Mouse (Mus musculus) gastrocnemius, adult 8-10 months (tissue): ENCODE results near the gene Bckdhb. TPM values are rescaled to one million over a fixed set of nuclear protein-coding genes. Genes with fewer than 3 reads are reported as not detected.
"Not testable (repeated sequence)": the region's sequence is repeated elsewhere in the genome, so short reads cannot be mapped to it uniquely, and the experiment has no call there.

Experiments
- DNase-seq, 2 experiments: peaks; one replicate each; pipeline ENCODE4 v3.0.0; 2022; ENCODE audit warnings: low spot score in 2 of 2
- total RNA-seq, 4 experiments: library from RNA; stranded (reverse); gene quantifications; 2 replicates each; pipeline ENCODE4 v1.2.4; 2022

The Bckdhb gene
- total RNA-seq, 4 experiments from 2014 or later: 37.0 to 61.2 (median 49.0) TPM

GRCm38 (mm10) chr9:83962098-83963086, 37.4 kb downstream of the Bckdhb start:
- DNase-seq: peak; percentile 10 to 41

DNA sequence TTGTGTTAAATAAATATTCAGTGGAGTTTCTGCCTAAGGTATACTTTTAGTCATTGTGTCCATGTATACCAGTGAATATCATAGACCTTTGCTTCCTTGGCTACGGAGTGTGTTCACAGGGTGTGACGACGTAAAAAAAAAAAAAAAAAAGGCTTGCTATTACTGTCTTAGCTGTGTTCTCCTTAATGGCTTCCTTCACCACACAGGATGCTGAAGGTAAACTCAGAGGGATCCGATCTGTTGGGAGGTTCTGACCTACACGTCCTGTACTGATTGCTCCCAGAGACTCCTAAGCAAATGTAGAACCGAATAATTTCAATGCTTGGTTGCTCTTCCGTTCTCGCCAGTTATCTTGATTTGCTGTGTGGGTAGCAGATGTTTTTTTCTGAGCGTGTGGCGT, 38.4 kb downstream of the Bckdhb start:
- DNase-seq: no peak

GRCm38 (mm10) chr9:83964376-83964775, 39.4 kb downstream of the Bckdhb start:
- no peak for DNase-seq

GRCm38 (mm10) chr9:83967439-83968050, 42.6 kb downstream of the Bckdhb start:
- no peak for DNase-seq

- no peak for DNase-seq
Observed at GRCm38 (mm10) chr9:83969326-83969725, 44.4 kb downstream of the Bckdhb start.

DNA sequence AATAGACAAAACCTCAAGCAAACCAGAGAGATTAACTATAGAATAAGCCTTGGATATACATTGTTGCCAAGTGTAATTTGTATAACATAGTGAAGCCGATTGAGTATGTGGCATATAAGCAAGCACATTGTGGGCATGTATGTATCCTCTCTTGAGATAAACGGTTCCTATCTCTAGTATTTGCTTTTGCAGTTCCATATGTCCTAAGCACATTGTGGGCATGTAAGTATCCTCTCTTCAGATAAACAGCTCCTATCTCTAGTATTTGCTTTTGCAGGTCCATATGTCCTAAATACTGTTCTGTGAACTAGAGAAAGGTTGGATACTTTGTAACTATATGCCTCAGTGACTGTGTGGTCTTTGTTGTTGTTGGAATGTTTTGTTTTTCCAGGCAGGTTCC, 48.5 kb downstream of the Bckdhb start:
- no peak for DNase-seq

GRCm38 (mm10) chr9:83975811-83976210, 50.9 kb downstream of the Bckdhb start:
- DNase-seq: no peak

DNA sequence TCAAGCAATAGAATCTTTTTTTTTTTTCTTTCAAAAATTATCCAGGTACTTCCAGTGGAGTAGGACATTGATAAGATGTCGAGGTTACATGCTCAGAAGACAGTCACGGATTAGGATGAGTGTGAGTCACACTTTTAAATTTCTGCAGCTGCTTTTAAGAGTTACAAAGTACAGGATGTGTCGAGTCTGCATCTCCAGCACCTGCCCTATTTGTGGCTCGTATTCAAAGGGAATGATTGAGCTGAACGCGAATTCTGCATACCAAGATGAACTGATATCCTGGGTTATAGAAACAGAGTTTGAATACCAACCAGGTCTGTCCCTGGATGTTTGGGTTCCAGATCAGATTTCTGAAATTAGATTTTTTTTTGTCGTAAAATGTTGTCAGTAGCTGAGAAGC, 56.3 kb downstream of the Bckdhb start:
- no peak for DNase-seq

GRCm38 (mm10) chr9:84008961-84009360, 84.0 kb downstream of the Bckdhb start:
- DNase-seq: no peak

- no peak for DNase-seq
Observed at GRCm38 (mm10) chr9:84011146-84011545, 86.2 kb downstream of the Bckdhb start.

- DNase-seq: not testable (repeated sequence)
Observed at GRCm38 (mm10) chr9:84018141-84018540, 93.2 kb downstream of the Bckdhb start.

GRCm38 (mm10) chr9:84019627-84020026, 94.7 kb downstream of the Bckdhb start:
- DNase-seq: no peak

GRCm38 (mm10) chr9:84021189-84021588, 96.2 kb downstream of the Bckdhb start:
- no peak for DNase-seq

DNA sequence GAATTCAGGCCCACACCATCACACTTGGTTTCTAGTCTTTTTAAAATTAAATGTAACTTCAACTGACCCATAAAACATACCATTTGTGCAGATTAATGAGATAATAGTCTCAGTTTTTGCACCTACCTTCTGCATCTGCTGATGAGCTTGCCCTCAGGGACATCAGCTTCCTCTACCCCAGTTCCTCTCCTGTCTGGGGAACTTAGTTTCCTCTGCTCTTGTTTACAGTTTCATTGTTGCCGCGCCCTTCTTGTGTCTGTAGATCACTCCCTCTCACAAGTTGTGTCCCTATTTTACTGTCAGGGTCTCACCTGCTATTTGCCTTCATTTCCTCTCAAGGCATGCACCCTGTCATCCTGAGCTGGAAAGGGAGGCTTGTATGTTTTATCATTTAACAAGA, 103.2 kb downstream of the Bckdhb start:
- DNase-seq: no peak

- no peak for DNase-seq
Observed at GRCm38 (mm10) chr9:84030691-84031290, 105.8 kb downstream of the Bckdhb start.

DNA sequence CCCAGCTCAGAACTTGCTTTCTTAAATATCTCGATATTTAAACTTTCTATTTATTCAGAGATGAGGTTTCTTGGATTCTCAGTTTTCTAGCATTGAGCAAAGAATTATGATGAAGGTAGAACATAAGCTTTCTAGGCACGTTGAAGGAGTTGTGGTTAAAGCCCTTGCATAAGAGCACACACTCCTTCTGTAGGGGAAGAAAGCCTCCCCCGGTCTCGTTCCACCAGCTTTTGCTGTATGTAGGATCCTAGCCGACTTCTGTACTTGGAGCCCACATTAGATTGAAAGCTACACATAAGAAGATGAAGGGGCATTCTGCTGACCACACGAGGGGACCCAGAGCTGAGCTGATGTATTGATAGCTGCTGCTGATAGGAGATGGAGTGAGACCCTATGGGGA, 106.5 kb downstream of the Bckdhb start:
- no peak for DNase-seq

- DNase-seq: no peak
Observed at GRCm38 (mm10) chr9:84032669-84033341, 107.9 kb downstream of the Bckdhb start.

GRCm38 (mm10) chr9:84036046-84036445, 111.1 kb downstream of the Bckdhb start:
- DNase-seq: no peak

DNA sequence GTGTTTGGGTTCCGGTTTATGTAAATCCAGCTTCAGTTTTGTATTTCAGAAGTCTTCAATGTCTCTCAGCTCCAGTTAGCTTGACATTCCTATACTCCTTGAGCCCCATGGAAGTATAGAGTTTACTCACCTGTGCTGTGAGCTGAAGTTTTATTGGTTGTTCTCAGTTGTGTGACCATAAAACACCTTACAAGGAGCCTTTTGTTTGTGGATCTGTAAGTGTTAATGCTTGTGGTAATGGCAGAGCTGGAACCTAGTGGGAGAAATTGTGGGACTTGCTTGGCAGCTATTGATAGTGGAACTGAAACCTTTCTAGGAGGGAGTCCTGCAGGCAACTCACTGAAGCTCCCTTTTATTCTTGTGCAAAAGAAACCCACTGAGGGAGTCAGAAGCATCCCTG, 112.3 kb downstream of the Bckdhb start:
- DNase-seq: no peak

GRCm38 (mm10) chr9:84038946-84039345, 114.0 kb downstream of the Bckdhb start:
- DNase-seq: no peak

- no peak for DNase-seq
Observed at GRCm38 (mm10) chr9:84040376-84040775, 115.4 kb downstream of the Bckdhb start.
